Mouse (Mus musculus) midbrain, embryonic 13.5 days (tissue): ENCODE measurements around the gene Wdr60. TPM values are rescaled to one million over a fixed set of nuclear protein-coding genes. Genes with fewer than 3 reads are reported as not detected.

Source experiments
- ATAC-seq: fragments of 200-750 bp; cut with Nextera tagmentation; 2 replicates; pipeline ENCODE4 v1.8.0; 2017; ENCODE audit warnings: mild to moderate bottlenecking, moderate TSS enrichment, moderate library complexity
- H3K27ac ChIP-seq: fragments of 300-500 bp; sonication (generic); 2 replicates; pipeline ENCODE4 v1.5.1; 2015; ENCODE audit warnings: inconsistent platforms, mild to moderate bottlenecking, moderate library complexity
- H3K27me3 ChIP-seq: fragments of 300-500 bp; sonication (generic); 2 replicates; pipeline ENCODE4 v1.6.1; 2015; ENCODE audit warnings: mild to moderate bottlenecking, inconsistent platforms
- H3K36me3 ChIP-seq: fragments of 300-500 bp; sonication (generic); 2 replicates; pipeline ENCODE4 v1.6.1; 2015; ENCODE audit warnings: mild to moderate bottlenecking, inconsistent platforms
- H3K4me1 ChIP-seq: fragments of 300-500 bp; sonication (generic); replicated peaks from 2 replicates; pipeline ENCODE4 v1.6.1; 2015; ENCODE audit warnings: inconsistent platforms
- H3K4me2 ChIP-seq: fragments of 300-500 bp; sonication (generic); replicated peaks from 2 replicates; pipeline ENCODE4 v1.6.1; 2015; ENCODE audit warnings: moderate library complexity, mild to moderate bottlenecking, inconsistent platforms
- H3K4me3 ChIP-seq: fragments of 300-500 bp; sonication (generic); replicated peaks from 2 replicates; pipeline ENCODE4 v1.5.1; 2015; ENCODE audit warnings: mild to moderate bottlenecking, inconsistent platforms
- H3K9ac ChIP-seq: fragments of 300-500 bp; sonication (generic); replicated peaks from 2 replicates; pipeline ENCODE4 v1.6.1; 2015; ENCODE audit warnings: mild to moderate bottlenecking, inconsistent platforms
- H3K9me3 ChIP-seq: fragments of 300-500 bp; sonication (generic); 2 replicates; pipeline ENCODE4 v1.6.1; 2016; ENCODE audit warnings: mild to moderate bottlenecking, inconsistent platforms
- WGBS: fragments of 180-500 bp; shearing (Covaris S2); methylation state at CpG from one replicate; pipeline ENCODE4 v1.1.7; 2015; 5-methylcytosine and 5-hydroxymethylcytosine counted together
- microRNA-seq: library from miRNA; unstranded; fragments of <30 nt; microRNA quantifications from one replicate; pipeline ENCODE4, GENCODE M21; 2016
- polyA plus RNA-seq: library from polyadenylated mRNA; unstranded; fragments of >200 nt; fragmentation: Nextera tagmentation; extraction: Ambion mirVana; gene quantifications from 2 replicates; pipeline ENCODE4 v1.2.1, GENCODE M21; 2015

The Wdr60 gene
- polyA plus RNA-seq, 1 experiment from 2014 or later, result 19.6 TPM

DNA sequence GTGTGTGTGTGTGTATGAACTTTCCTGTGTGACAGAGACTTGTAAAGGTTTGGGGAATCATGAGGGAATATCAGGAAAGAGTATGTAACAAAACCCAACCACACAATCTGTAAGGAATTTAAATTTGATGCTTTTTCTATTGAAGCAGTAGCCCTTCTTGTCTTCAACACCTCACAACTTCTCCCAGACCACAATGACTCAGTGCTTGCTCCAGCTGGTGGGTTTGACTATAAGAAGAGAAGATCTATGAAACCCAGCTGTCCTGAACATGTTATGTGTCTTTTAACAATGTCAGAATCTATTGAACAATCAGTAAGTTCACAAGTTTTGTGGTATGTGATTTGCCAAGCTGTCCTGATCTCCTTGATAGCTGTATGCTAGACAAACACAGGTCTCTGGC lies 97.5 kb downstream of the Wdr60 start:
- H3K4me3 ChIP-seq, result no peak overlapping the region
- no peak for ATAC-seq
- no peak overlapping the region for H3K4me2 ChIP-seq
- H3K27ac ChIP-seq, result no peak overlapping the region
- no peaks in the 10 kb centered on the region for H3K36me3 ChIP-seq
- no peak overlapping the region for H3K9ac ChIP-seq
- no peaks in the 10 kb centered on the region for H3K4me1 ChIP-seq
- no peaks in the 10 kb centered on the region for H3K9me3 ChIP-seq
- no peaks in the 10 kb centered on the region for H3K27me3 ChIP-seq

DNA sequence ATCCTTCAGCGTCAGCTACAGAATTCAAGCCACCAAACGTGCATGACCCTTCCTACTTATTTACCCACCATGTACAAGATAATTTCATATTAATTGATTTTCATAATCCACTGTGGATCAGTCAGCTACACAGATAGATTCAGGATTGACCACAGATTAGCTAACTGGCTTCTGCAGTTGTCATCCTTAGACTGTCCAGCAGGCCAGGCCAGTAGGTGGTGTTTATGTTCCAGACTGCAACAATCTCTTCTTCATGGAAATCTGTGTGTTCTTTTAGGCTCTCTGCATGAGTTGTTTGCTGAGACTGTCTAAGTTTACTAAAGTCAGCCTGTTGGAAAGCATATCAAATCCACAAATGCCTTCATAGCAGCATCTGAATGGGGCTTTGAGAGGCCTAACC lies 103.1 kb downstream of the Wdr60 start:
- Histone ChIP-seq H3K9me3 (no peaks in the 10 kb centered on the region), H3K4me2 (no peak overlapping the region), H3K36me3 (no peaks in the 10 kb centered on the region), H3K27ac (no peak overlapping the region), H3K9ac (no peak overlapping the region), H3K4me3 (no peak overlapping the region), H3K4me1 (no peaks in the 10 kb centered on the region), H3K27me3 (no peaks in the 10 kb centered on the region)
- 82% methylated on average over 2 of the region's 2 CpGs for WGBS
- ATAC-seq, result no peak

- Histone ChIP-seq H3K4me2 (no peak overlapping the region), H3K4me3 (no peak overlapping the region), H3K4me1 (no peaks in the 10 kb centered on the region), H3K36me3 (no peaks in the 10 kb centered on the region), H3K9me3 (no peaks in the 10 kb centered on the region), H3K9ac (no peak overlapping the region), H3K27ac (no peak overlapping the region), H3K27me3 (no peaks in the 10 kb centered on the region)
- 87% methylated on average over 5 of the region's 5 CpGs for WGBS
- no peak for ATAC-seq
Observed at GRCm38 (mm10) chr12:116159223-116159622, 103.6 kb downstream of the Wdr60 start.

GRCm38 (mm10) chr12:116156792-116157532 lies 105.9 kb downstream of the Wdr60 start:
- no peak overlapping the region for H3K9ac ChIP-seq
- H3K4me1 ChIP-seq, result no peaks in the 10 kb centered on the region
- H3K4me2 ChIP-seq, result no peak overlapping the region
- H3K27me3 ChIP-seq, result no peaks in the 10 kb centered on the region
- H3K27ac ChIP-seq, result no peak overlapping the region
- H3K36me3 ChIP-seq, result no peaks in the 10 kb centered on the region
- no peaks in the 10 kb centered on the region for H3K9me3 ChIP-seq
- 78% methylated on average over 7 of the region's 7 CpGs for WGBS
- ATAC-seq, result no peak
- no peak overlapping the region for H3K4me3 ChIP-seq

Small RNAs within 50 kb of the gene (microRNA-seq; reads per million reads assigned to microRNA genes)
- not detected for gene Gm23190

Other genes with a start within 250 kb of the Wdr60 start
- 66.5 and 71.3 TPM in 2 replicates for gene Zfp386, start 215.3 kb downstream of the Wdr60 start, polyA plus RNA-seq
- gene Vipr2, start 185.3 kb downstream of the Wdr60 start, polyA plus RNA-seq, result 0.89 and 1.3 TPM in 2 replicates
- not detected in 2 replicates for gene Gm11027, start 12.4 kb upstream of the Wdr60 start, polyA plus RNA-seq
- gene Esyt2, start 18.2 kb upstream of the Wdr60 start, polyA plus RNA-seq, result 10.6 TPM in 2 replicates
- 13.7 and 15.4 TPM in 2 replicates for gene Ncapg2, start 142.4 kb upstream of the Wdr60 start, polyA plus RNA-seq
- 14.9 and 15.9 TPM in 2 replicates for gene Ptprn2, start 222.7 kb upstream of the Wdr60 start, polyA plus RNA-seq